Mouse (Mus musculus): ENCODE measurements at regions not wholly inside any gene's neighbourhood (a gene's known extent, or its start where the extent isn't known, plus 50 kb on each side); places are given as distances from the start of the nearest gene placed in this dataset.

GRCm38 (mm10) chr17:80792605-80793004 lies 64.3 kb upstream of the Map4k3 start:
- DNase-seq (ENCODE audit: low read depth): no peak

DNA sequence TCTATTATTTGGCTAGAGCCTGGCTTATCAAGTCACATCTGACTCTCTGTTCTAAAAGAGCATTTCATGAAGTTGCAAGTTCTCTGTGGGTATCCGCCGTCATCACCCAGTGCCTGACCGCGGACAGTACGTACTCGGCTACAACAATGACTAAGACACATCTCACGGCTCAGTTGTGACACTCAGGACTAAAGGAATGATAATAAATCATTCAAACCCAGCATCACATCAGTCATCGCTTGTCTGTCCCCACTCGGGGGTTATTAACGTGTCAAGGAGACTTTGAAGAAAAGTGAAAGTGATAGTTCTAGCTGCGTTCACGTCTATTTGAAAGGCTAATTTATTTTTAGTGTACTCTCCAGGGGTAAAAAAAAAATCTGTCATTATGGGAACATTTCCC lies 61.4 kb upstream of the Map4k3 start:
- DNase-seq (ENCODE audit: low read depth): no peak

GRCm38 (mm10) chr17:80789000-80789399 lies 60.7 kb upstream of the Map4k3 start:
- DNase-seq (ENCODE audit: low read depth): no peak

DNA sequence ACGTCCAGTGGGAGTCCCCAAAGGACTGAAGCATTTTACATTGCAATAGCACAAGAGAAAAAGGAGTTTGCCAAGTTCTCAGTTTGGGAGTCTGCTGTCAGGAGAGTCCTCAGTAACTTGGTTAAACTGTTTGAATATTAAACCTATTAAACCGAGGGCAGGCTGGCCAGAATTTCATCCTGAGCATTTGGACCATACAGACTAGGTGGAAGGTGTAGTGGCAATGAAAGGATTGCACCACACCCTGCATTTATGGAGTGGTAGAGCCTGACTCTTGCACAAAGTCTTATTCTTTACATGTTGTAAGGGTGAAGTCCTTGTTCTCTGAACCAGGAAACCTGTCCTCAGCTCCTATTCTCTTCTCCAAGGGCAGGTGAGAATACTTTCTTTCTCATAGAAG lies 58.6 kb upstream of the Map4k3 start:
- no peak for DNase-seq (ENCODE audit: low read depth)

GRCm38 (mm10) chr17:80786061-80786851 lies 58.0 kb upstream of the Map4k3 start:
- no peak for DNase-seq (ENCODE audit: low read depth)

DNA sequence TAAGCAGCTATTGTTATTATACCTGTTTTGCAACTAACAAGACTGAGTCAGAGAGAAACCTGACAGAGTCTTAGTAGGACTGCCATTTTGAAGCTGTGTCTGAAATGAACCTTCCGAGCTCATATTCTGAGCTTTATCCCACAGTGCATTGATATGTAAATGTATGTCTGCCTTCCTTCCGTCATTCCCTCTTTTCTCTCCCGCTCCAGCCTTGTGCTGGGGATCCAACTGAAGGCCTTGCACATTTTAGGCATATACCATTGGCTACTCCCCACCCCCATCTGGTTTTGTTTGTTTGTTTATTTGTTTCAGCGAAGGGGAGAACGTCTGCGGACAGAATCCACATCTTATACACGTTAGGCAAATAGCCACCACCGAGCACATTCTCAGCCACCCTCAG lies 57.2 kb upstream of the Map4k3 start:
- no peak for DNase-seq (ENCODE audit: low read depth)

DNA sequence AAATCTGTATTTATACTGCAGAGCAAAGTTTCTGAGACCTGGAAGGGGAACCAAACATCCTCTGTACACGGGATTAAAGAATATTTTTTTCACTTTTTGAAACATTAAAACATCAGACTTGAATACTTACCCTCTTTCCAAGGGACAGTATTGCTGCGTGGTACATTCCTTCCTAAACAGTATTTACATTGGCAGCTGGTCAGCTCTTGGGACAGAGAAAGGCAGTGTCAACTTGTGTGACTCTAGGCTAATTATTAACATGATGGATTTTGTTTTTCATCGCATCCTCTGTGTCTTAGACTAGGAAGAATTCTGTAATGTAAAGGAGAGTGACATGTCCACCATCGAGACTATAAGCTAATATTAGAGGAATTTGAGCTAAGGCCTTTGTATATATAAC lies 56.8 kb upstream of the Map4k3 start:
- DNase-seq (ENCODE audit: low read depth): no peak

DNA sequence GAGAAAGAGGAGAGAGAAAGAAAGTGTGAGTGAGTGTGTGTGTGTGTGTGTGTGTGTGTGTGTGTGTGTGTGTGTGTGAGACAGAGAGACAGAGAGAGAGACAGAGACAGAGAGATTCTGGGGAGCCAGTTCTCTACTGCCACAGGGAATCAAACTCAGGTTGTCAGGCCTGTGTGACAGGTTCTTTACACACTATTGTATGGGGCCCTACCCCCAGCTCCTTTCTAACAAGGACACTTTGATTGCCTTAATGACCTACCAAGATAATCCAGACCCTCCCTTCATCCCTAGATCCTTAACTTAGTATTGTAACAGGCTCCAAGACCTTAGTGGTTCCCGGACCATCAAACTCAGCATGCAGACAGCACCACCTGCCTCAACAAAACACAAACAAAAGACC lies 53.9 kb upstream of the Map4k3 start:
- DNase-seq (ENCODE audit: low read depth): no peak

DNA sequence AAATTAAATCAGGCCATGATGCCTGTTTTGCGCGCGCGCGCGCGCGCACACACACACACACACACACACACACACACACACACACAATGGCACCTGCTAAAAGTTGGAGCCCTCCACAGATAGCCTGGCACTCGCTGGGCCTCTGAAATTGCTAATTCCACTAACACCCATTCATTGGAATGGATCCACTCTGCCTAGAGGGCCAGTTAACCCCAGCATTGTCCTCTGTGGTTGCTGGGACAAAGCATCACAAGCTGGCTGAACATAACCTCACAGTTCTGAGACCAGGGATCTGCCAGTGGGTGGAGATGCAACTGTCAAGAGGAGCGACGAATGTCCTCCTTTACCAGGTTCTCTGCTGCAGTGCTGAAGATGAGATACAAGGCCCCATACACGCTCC lies 53.3 kb upstream of the Map4k3 start:
- DNase-seq (ENCODE audit: low read depth): no peak

GRCm38 (mm10) chr17:80780303-80780702 lies 52.0 kb upstream of the Map4k3 start:
- DNase-seq (ENCODE audit: low read depth): no peak

DNA sequence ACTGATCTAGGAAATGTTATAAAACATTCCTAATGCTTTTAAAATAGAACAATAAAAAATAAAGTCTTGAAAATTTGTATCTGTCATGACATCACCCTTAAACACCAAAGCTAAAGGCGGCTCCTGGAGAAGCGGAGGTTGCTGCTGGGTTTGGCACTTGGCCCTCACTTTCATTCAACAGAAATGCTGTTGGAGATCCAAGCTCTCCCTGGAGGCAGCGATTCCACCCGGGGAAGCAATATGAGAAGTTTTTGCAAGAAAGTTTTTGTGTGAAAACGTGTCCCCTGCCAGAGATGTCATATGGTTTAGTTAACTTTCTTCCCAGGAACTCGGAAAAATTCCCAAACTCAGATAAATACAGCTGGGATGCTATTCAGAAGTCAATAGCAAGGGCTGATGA lies 51.5 kb upstream of the Map4k3 start:
- DNase-seq (ENCODE audit: low read depth): no peak

Measured in naive thymus-derived CD4-positive, alpha-beta T cell, adult 2 months (primary cell).